Mouse (Mus musculus): ENCODE results near the gene Shld1. TPM values are rescaled to one million over a fixed set of nuclear protein-coding genes. Genes with fewer than 3 reads are reported as not detected.

Gene Shld1
- polyA plus RNA-seq (2017; shearing (Covaris generic)), result 95.2 TPM

DNA sequence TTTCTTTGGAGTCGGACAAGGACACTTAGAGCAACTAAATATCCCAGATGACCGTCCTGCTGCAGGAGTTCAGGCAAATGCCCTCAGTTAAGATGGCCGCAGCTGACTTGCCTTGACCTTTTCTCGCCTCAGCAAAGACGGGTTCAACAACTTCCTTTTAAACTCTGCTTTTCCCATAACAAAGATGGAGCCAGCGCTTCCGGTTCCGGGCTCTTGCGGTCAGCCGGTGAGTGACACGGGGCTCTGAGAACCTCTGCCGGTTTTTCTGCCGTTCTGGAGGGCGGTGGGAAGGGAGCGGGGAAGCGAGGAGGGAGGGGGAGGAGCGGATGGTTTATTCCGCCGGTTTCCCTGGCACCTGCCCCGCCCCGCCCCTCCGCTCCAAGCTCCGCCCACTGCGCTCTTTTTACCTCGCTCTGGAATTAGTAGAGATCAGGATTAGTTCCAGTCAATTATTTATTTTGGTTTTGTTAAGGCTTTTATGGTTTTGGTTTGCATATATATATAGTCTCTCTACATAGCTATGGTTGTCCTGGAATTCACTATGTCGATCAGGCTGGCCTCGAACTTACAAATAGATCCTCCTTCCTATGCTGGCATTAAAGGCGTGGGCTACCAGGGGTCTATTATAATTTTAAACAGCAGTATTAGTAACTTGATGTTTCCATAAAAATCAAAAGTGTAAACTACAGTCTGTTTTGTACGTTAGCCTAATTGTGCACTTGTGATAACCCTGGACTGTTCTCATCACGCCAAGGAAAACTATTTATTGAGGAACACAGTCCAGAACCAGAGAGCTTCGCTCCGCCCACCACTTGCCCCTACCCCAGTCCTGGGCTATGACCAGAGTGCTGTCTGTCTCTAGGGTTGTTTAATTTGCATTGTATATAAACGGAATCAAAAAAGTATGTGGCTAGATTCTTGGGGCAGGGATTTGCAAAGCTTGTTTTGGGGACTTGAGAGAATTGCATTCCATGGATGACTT is at the start of gene Shld1:
Shld1 (plus strand) TSS at position 176 of the 982 bp plus-strand sequence.

DNA sequence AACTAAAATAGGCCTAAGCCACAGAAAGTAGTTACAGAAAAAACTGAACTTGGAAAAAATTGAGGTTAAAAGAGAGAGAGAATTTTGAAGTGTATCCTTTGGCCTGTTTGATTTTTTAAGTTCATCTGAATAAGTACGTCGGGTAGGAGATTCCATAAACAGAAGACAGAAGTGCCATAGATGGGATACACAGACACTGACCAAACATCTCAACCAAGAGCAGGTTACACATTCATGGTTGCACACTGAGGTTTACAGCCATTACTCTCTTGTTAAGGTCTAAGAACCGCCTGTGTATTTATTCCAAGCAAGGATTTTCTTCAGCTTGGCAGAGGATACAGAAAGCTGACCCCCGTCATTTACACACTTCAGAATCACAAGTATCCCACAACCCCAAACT is 94.2 kb downstream of the Shld1 start, which contains the start of gene Chgb:
Chgb (plus strand) TSS at position 301 of the 400 bp plus-strand sequence.

Other genes with a start within 250 kb of the Shld1 start
- 182 TPM for gene Gpcpd1, start 99.2 kb upstream of the Shld1 start, polyA plus RNA-seq (2017; shearing (Covaris generic))
- gene Chgb, start 94.3 kb downstream of the Shld1 start, polyA plus RNA-seq (2017; shearing (Covaris generic)), result 0.22 TPM
- gene Trmt6, start 129.1 kb downstream of the Shld1 start, polyA plus RNA-seq (2017; shearing (Covaris generic)), result 21.7 TPM
- gene Mcm8, start 129.2 kb downstream of the Shld1 start, polyA plus RNA-seq (2017; shearing (Covaris generic)), result 1.1 TPM
- gene Crls1, start 159.7 kb downstream of the Shld1 start, polyA plus RNA-seq (2017; shearing (Covaris generic)), result 15.6 TPM
- 0.10 TPM for gene Lrrn4, start 194.0 kb downstream of the Shld1 start, polyA plus RNA-seq (2017; shearing (Covaris generic))

Measured in effector memory CD4-positive, alpha-beta T cell, adult 5 months (primary cell).